Mouse (Mus musculus) midbrain, embryonic 12.5 days (tissue): ENCODE measurements around the gene Gm21411. TPM values are rescaled to one million over a fixed set of nuclear protein-coding genes. Genes with fewer than 3 reads are reported as not detected.
"Not testable (repeated sequence)": the region's sequence is repeated elsewhere in the genome, so short reads cannot be mapped to it uniquely, and the experiment has no call there.

Experiments used
- ATAC-seq: fragments of 200-750 bp; cut with Nextera tagmentation; 2 replicates; pipeline ENCODE4 v1.8.0; 2017; ENCODE audit warnings: low read depth, moderate TSS enrichment, moderate library complexity; ENCODE audit not compliant: low FRiP score
- H3K27ac ChIP-seq: fragments of 300-500 bp; sonication (generic); replicated peaks from 2 replicates; pipeline ENCODE4 v1.5.1; 2016; ENCODE audit warnings: mild to moderate bottlenecking
- H3K27me3 ChIP-seq: fragments of 300-500 bp; sonication (generic); 2 replicates; pipeline ENCODE4 v1.6.1; 2016; ENCODE audit warnings: mild to moderate bottlenecking
- H3K36me3 ChIP-seq: fragments of 300-500 bp; sonication (generic); 2 replicates; pipeline ENCODE4 v1.6.1; 2016
- H3K4me1 ChIP-seq: fragments of 300-500 bp; sonication (generic); 2 replicates; pipeline ENCODE4 v1.6.1; 2016
- H3K4me2 ChIP-seq: fragments of 300-500 bp; sonication (generic); replicated peaks from 2 replicates; pipeline ENCODE4 v1.6.1; 2016; ENCODE audit warnings: mild to moderate bottlenecking, moderate library complexity
- H3K4me3 ChIP-seq: fragments of 300-500 bp; sonication (generic); 2 replicates; pipeline ENCODE4 v1.5.1; 2016; ENCODE audit warnings: mild to moderate bottlenecking
- H3K9ac ChIP-seq: fragments of 300-500 bp; sonication (generic); replicated peaks from 2 replicates; pipeline ENCODE4 v1.6.1; 2016; ENCODE audit warnings: mild to moderate bottlenecking, moderate library complexity
- H3K9me3 ChIP-seq: fragments of 300-500 bp; sonication (generic); 2 replicates; pipeline ENCODE4 v1.6.1; 2016; ENCODE audit warnings: mild to moderate bottlenecking
- WGBS: fragments of 180-500 bp; shearing (Covaris S2); methylation state at CpG from one replicate; pipeline ENCODE4 v1.1.7; 2016; 5-methylcytosine and 5-hydroxymethylcytosine counted together
- polyA plus RNA-seq: library from polyadenylated mRNA; unstranded; fragments of >200 nt; fragmentation: Nextera tagmentation; extraction: Ambion mirVana; gene quantifications from 2 replicates; pipeline ENCODE4 v1.2.1, GENCODE M21; 2016

The Gm21411 gene
- not detected in 2 replicates for polyA plus RNA-seq

GRCm38 (mm10) chr4:146909386-146910137, at the start of gene Gm21411:
TSS of gene Gm21411 (minus strand) at chr4:146909590.
- not testable (repeated sequence) for H3K27ac ChIP-seq, H3K36me3 ChIP-seq, H3K4me3 ChIP-seq, H3K4me2 ChIP-seq, ATAC-seq, H3K4me1 ChIP-seq, H3K27me3 ChIP-seq, H3K9ac ChIP-seq
- H3K9me3 ChIP-seq, result peaks cover 18% of the 10 kb centered on the region; the same call in 1 of the 2 replicates
- 83% methylated on average over 9 of the region's 9 CpGs for WGBS

GRCm38 (mm10) chr4:146941691-146942090, 32.3 kb upstream of the Gm21411 start:
- 71% methylated on average over 32 of the region's 32 CpGs for WGBS

GRCm38 (mm10) chr4:146932311-146933082, 23.1 kb upstream of the Gm21411 start:
- Histone ChIP-seq H3K27me3 (peaks cover 7% of the 10 kb centered on the region; the same call in 1 of the 2 replicates), H3K9ac (no peak overlapping the region), H3K9me3 (peaks cover 27% of the 10 kb centered on the region), H3K4me3 (peak overlapping the region; percentile 25), H3K36me3 (no peaks in the 10 kb centered on the region), H3K4me2 (peak overlapping the region; percentile 45), H3K27ac (no peak overlapping the region), H3K4me1 (no peaks in the 10 kb centered on the region)
- peak; percentile 62 for ATAC-seq
- WGBS, result 8% methylated on average over 75 of the region's 77 CpGs

More at GRCm38 (mm10) chr4:146941691-146942090, 32.3 kb upstream of the Gm21411 start:
- not testable (repeated sequence) for H3K4me3 ChIP-seq, H3K36me3 ChIP-seq, H3K27me3 ChIP-seq, H3K4me1 ChIP-seq, ATAC-seq, H3K4me2 ChIP-seq, H3K27ac ChIP-seq, H3K9ac ChIP-seq
- H3K9me3 ChIP-seq, result peaks cover 16% of the 10 kb centered on the region

- H3K4me1 ChIP-seq, result no peaks in the 10 kb centered on the region
- H3K4me2 ChIP-seq, result no peak overlapping the region
- H3K9me3 ChIP-seq, result peaks cover 17% of the 10 kb centered on the region
- 89% methylated on average over 3 of the region's 3 CpGs for WGBS
- H3K27me3 ChIP-seq, result no peaks in the 10 kb centered on the region
- H3K36me3 ChIP-seq, result no peaks in the 10 kb centered on the region
- H3K9ac ChIP-seq, result no peak overlapping the region
- no peak overlapping the region for H3K27ac ChIP-seq
- no peak overlapping the region for H3K4me3 ChIP-seq
- ATAC-seq, result no peak
Measured at GRCm38 (mm10) chr4:146915196-146915595, 5.8 kb upstream of the Gm21411 start.

GRCm38 (mm10) chr4:146908131-146908530, 1.3 kb downstream of the Gm21411 start:
- not testable (repeated sequence) for H3K27me3 ChIP-seq, H3K4me1 ChIP-seq, ATAC-seq, H3K4me2 ChIP-seq, H3K36me3 ChIP-seq, H3K9ac ChIP-seq, H3K4me3 ChIP-seq, H3K27ac ChIP-seq
- WGBS, result 96% methylated on average over 1 of the region's 1 CpGs
- H3K9me3 ChIP-seq, result peaks cover 14% of the 10 kb centered on the region; the same call in 1 of the 2 replicates

- ATAC-seq, H3K36me3 ChIP-seq, H3K4me3 ChIP-seq, H3K4me1 ChIP-seq, H3K27ac ChIP-seq, H3K27me3 ChIP-seq, H3K9me3 ChIP-seq, H3K4me2 ChIP-seq, H3K9ac ChIP-seq: not testable (repeated sequence)
- WGBS, result 79% methylated on average over 2 of the region's 2 CpGs
Measured at GRCm38 (mm10) chr4:146904782-146905181, 4.6 kb downstream of the Gm21411 start.

GRCm38 (mm10) chr4:146903126-146903525, 6.3 kb downstream of the Gm21411 start:
- not testable (repeated sequence) for H3K27me3 ChIP-seq, H3K9ac ChIP-seq, H3K4me2 ChIP-seq, H3K27ac ChIP-seq, ATAC-seq, H3K36me3 ChIP-seq, H3K4me3 ChIP-seq, H3K4me1 ChIP-seq, H3K9me3 ChIP-seq
- 53% methylated on average over 3 of the region's 3 CpGs for WGBS

Other genes starting within 250 kb of the Gm21411 start
- not detected in 2 replicates for gene Zfp989, start 62.4 kb upstream of the Gm21411 start, polyA plus RNA-seq
- not detected in 2 replicates for gene Rex2, start 112.3 kb upstream of the Gm21411 start, polyA plus RNA-seq
- 5.0 and 6.0 TPM in 2 replicates for gene Zfp991, start 222.4 kb upstream of the Gm21411 start, polyA plus RNA-seq